Mouse (Mus musculus) common myeloid progenitor, adult 5-6 weeks (primary cell): Measurements from ENCODE around the gene Taar7b. TPM values are rescaled to one million over a fixed set of nuclear protein-coding genes. Genes with fewer than 3 reads are reported as not detected.

Experiments
- ATAC-seq: replicated peaks from 2 replicates; pipeline ENCODE4 v1.8.0; 2016; ENCODE audit warnings: low read depth, mild to moderate bottlenecking, moderate TSS enrichment, inconsistent platforms; ENCODE audit not compliant: poor library complexity, severe bottlenecking
- total RNA-seq: library from RNA; stranded (forward); fragments of 200-1000, 187-1606 nt; gene quantifications from 2 replicates; pipeline ENCODE4 v1.2.3, GENCODE M21; 2017

The Taar7b gene
- total RNA-seq = not detected in 2 replicates

- no peak for ATAC-seq
Measured at GRCm38 (mm10) chr10:23999639-24000038, at the start of gene Taar7b. Gene Taar7b, plus strand, starts transcription at chr10:23999939.

GRCm38 (mm10) chr10:23951714-23952113 is 48.0 kb upstream of the Taar7b start:
- no peak for ATAC-seq

DNA sequence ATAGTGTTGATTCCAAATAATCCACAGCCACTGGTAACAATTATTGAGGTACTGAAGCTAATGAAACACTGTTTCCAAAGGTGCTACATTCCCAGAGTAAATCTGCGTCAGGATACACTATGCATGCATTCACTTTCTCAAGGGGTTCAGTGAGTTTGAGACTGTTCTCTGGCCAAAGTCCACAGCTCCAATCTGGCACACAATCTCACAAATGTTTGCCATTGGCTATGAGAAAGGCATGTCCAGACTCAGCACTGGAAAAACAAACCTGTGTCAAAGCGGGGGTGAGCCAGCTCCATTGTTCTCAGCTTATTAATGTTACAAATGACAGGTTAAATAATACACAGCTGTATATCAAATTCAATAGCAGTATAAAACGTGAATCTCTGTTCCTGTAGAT is 40.7 kb upstream of the Taar7b start:
- no peak for ATAC-seq

DNA sequence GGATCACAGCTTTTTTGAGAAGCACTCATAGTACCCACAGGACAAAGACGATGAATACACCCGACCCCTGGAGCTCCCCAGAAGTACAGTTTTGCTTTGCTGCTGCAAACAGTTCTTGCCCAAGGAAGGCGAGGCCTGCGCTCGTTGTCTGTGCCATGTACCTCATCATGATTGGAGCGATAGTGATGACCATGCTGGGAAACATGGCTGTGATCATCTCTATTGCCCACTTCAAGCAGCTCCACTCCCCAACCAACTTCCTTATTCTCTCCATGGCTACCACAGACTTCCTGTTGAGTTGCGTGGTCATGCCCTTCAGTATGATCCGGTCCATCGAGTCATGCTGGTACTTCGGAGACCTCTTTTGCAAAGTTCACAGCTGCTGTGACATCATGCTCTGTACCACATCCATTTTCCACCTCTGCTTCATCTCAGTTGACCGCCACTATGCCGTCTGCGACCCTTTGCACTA is 39.3 kb upstream of the Taar7b start, which contains the start of gene Taar4:
Gene Taar4 (plus strand): TSS at position 51 of the 472 bp plus-strand sequence.
- ATAC-seq = peak; percentile 95

DNA sequence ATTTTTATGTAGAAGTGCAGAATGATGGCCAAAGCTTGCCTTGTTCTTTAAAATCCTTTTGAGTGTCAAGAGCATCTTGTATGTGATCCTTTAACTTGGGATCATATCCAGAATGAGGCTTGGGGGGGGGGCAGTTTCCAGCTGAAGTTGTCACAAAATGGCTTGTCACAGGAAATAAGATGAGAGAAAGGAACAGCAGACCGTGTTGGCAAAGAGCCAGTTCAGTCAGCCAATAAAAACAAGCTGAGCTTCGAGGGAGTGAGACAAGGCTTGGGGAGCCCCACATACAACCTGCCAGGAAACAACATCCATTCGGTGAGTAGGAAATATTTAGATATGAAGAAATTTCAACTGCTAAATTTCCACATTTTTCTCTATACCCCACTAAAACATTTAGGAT is 36.3 kb upstream of the Taar7b start:
- ATAC-seq = no peak

- ATAC-seq = no peak
Measured at GRCm38 (mm10) chr10:23964921-23965610, 34.7 kb upstream of the Taar7b start.

DNA sequence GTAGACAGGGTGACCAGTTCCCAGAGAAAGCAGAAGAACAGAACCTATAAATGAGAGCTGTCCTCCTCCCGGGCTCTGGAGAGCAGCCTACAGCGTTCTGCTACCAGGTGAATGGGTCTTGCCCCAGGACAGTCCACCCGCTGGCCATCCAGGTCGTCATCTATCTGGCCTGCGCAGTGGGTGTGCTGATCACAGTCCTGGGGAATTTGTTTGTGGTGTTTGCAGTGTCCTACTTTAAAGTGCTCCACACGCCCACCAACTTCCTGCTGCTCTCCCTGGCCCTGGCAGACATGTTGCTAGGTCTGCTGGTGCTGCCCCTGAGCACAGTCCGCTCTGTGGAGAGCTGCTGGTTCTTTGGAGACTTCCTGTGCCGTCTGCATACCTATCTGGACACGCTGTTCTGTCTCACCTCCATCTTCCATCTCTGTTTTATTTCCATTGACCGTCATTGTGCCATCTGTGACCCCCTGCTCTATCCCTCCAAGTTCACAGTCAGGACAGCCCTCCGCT is 29.0 kb upstream of the Taar7b start, which contains the start of gene Taar5:
Gene Taar5 (plus strand): TSS at position 51 of the 510 bp plus-strand sequence.
- no peak for ATAC-seq

GRCm38 (mm10) chr10:23971256-23971655 is 28.5 kb upstream of the Taar7b start:
- ATAC-seq = no peak

DNA sequence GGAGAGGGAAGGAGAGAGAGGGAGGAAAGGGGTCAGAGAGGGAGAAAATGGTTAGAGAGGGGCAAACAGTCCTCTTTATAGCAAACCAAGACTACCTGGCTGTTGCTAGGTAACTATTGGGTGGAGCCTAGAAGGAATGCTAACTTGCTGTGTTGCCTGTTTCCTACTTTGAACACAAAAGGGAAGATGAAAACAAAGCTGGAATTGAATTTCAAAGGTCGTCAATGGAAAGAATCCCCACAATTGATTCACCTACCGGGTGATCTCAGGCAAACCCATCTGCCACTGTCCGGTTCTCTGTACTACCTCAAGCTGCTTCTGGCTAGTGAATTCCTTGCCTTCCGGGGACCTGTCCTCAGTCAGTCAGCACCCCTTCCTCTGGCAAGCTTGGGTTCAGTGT is 21.8 kb upstream of the Taar7b start:
- ATAC-seq = no peak

- ATAC-seq = peak; percentile 99
Measured at GRCm38 (mm10) chr10:23978901-23979705, 20.6 kb upstream of the Taar7b start.

DNA sequence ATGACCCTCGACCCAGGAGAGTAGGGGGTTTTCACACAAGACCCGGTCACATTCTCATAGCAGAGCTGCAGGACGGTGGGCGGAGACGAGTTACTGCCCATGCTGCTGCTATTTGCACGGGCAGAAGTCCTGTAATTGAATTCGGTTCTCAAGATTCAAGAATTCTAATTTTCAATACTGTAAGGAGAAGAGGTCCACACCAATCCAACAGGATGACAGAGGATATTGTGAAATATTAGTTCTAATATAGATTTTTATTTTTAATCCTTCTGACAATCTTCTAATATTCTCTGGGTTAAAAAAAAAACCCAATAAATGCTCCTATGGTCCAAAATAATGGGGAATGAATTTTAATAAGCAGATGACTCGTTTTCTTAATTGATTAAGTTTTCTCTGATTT is 14.2 kb upstream of the Taar7b start, which contains the start of gene Taar6:
Gene Taar6 (minus strand): TSS at position 101 of the 400 bp plus-strand sequence.
- no peak for ATAC-seq

GRCm38 (mm10) chr10:23986419-23986818 is 13.3 kb upstream of the Taar7b start:
- ATAC-seq = peak; percentile 56; the same call in 1 of the 2 replicates

- no peak for ATAC-seq
Measured at GRCm38 (mm10) chr10:23993381-23993780, 6.4 kb upstream of the Taar7b start, which contains the start of gene Taar7a. Gene Taar7a, minus strand, starts transcription at chr10:23993481.

GRCm38 (mm10) chr10:24006442-24006841 is 6.7 kb downstream of the Taar7b start:
- ATAC-seq = no peak

DNA sequence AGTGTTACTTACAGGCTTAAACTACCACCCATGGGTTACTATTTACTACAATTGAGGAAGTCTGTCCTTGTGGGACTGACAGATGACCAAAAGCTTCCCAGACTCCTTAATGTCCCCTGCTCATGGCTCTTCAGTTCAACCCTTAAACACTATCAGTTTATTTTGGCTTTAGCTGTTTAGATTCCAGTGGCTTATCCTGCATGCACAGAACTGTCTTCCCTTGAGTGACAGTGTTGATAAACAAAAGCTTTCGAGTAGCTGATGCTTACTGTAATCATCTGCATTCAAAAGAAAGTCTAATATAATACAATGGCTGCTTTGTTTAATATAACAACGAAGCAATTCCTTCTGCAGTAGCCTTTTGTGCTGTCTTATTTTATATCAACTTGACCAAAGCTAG is 7.3 kb downstream of the Taar7b start:
- ATAC-seq = peak; percentile 71; the same call in 1 of the 2 replicates

DNA sequence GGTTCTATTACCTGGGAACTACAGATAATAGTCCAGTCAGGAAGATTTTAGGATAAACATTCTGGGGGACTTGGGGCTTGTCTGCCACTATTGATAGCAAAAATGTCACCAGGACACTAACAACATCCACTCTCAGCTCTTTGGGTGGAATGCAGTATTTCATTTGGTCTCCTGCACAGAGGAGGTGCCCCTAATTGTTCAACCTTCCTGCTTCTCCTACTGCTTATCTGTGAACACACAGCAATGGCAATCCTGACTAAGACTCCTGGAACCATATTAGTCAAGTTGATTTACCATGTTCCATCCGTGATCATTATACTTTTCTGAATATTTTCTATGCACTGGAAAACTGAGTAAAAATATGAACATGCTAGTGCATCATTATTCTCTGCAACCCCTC is 8.4 kb downstream of the Taar7b start:
- ATAC-seq = no peak

GRCm38 (mm10) chr10:24026922-24027321 is 27.2 kb downstream of the Taar7b start, which contains the start of gene Taar7d:
Gene Taar7d, plus strand, starts transcription at chr10:24027222.
- no peak for ATAC-seq

GRCm38 (mm10) chr10:24031347-24031746 is 31.6 kb downstream of the Taar7b start:
- ATAC-seq = no peak

- ATAC-seq = no peak
Measured at GRCm38 (mm10) chr10:24037314-24037713, 37.6 kb downstream of the Taar7b start, which contains the start of gene Taar7e. Gene Taar7e, plus strand, starts transcription at chr10:24037614.

GRCm38 (mm10) chr10:24040120-24040869 is 40.6 kb downstream of the Taar7b start:
- peak; percentile 32 for ATAC-seq
